Mouse (Mus musculus): ENCODE measurements around the gene Higd1a. TPM values are rescaled to one million over a fixed set of nuclear protein-coding genes. Genes with fewer than 3 reads are reported as not detected.

Gene Higd1a
- 230 and 277 TPM in 2 replicates for polyA plus RNA-seq (2015; fragmentation: Nextera tagmentation; extraction: Ambion mirVana)

- H3K9ac ChIP-seq: peak within 1 kb of the TSS; percentile 95
- ATAC-seq (ENCODE audit: extremely low read depth, insufficient number of reproducible peaks, low FRiP score, low TSS enrichment): no peak
These were observed at the start of gene Higd1a for GRCm38 (mm10) chr9:121858153-121858488. Higd1a (minus strand) TSS chr9:121858362.

GRCm38 (mm10) chr9:121907356-121908070 is 49.4 kb upstream of the Higd1a start:
- Histone ChIP-seq H3K9me3 (no peaks in the 10 kb centered on the region), H3K9ac (no peak overlapping the region), H3K4me1 (peaks cover 4% of the 10 kb centered on the region; the same call in 1 of the 2 replicates), H3K27ac (replicated peaks) (no peak overlapping the region), H3K27me3 (replicated peaks) (no peaks in the 10 kb centered on the region; the same call in 1 of the 2 replicates), H3K36me3 (no peaks in the 10 kb centered on the region), H3K4me2 (no peak overlapping the region), H3K4me3 (no peak overlapping the region)
- ATAC-seq (ENCODE audit: extremely low read depth, insufficient number of reproducible peaks, low FRiP score, low TSS enrichment): no peak
- 72% methylated on average over 10 of the region's 10 CpGs for WGBS

More at GRCm38 (mm10) chr9:121858153-121858488, at the start of gene Higd1a:
- WGBS: 12% methylated on average over 6 of the region's 6 CpGs
- Histone ChIP-seq H3K4me2 (peak within 1 kb of the TSS; percentile 75), H3K4me3 (peak within 1 kb of the TSS; percentile 87), H3K4me1 (peaks cover 23% of the 10 kb centered on the region), H3K36me3 (peaks cover 26% of the 10 kb centered on the region), H3K27me3 (replicated peaks) (no peaks in the 10 kb centered on the region), H3K9me3 (no peaks in the 10 kb centered on the region), H3K27ac (replicated peaks) (peak within 1 kb of the TSS; percentile 98)

- no peak for ATAC-seq (ENCODE audit: extremely low read depth, insufficient number of reproducible peaks, low FRiP score, low TSS enrichment)
- no peak overlapping the region for H3K27ac ChIP-seq (replicated peaks)
- H3K27me3 ChIP-seq (replicated peaks): no peaks in the 10 kb centered on the region
- peaks cover 4% of the 10 kb centered on the region; the same call in 1 of the 2 replicates for H3K4me1 ChIP-seq
- no peak overlapping the region for H3K4me3 ChIP-seq
- 74% methylated on average over 5 of the region's 5 CpGs for WGBS
- no peak overlapping the region for H3K4me2 ChIP-seq
- H3K9me3 ChIP-seq: no peaks in the 10 kb centered on the region
- H3K9ac ChIP-seq: peak overlapping the region; percentile 16; the same call in 1 of the 2 replicates
- no peaks in the 10 kb centered on the region for H3K36me3 ChIP-seq
These were observed 48.3 kb upstream of the Higd1a start for GRCm38 (mm10) chr9:121906456-121906855.

GRCm38 (mm10) chr9:121905556-121906185 is 47.5 kb upstream of the Higd1a start:
- Histone ChIP-seq H3K36me3 (no peaks in the 10 kb centered on the region), H3K27ac (replicated peaks) (no peak overlapping the region), H3K4me1 (peaks cover 4% of the 10 kb centered on the region; the same call in 1 of the 2 replicates), H3K9me3 (no peaks in the 10 kb centered on the region), H3K4me2 (no peak overlapping the region), H3K9ac (no peak overlapping the region), H3K27me3 (replicated peaks) (no peaks in the 10 kb centered on the region), H3K4me3 (no peak overlapping the region)
- 67% methylated on average over 4 of the region's 4 CpGs for WGBS
- no peak for ATAC-seq (ENCODE audit: extremely low read depth, insufficient number of reproducible peaks, low FRiP score, low TSS enrichment)

GRCm38 (mm10) chr9:121904946-121905345 is 46.8 kb upstream of the Higd1a start:
- H3K36me3 ChIP-seq: no peaks in the 10 kb centered on the region
- no peak overlapping the region for H3K4me2 ChIP-seq
- no peak overlapping the region for H3K9ac ChIP-seq
- no peak overlapping the region for H3K4me3 ChIP-seq
- ATAC-seq (ENCODE audit: extremely low read depth, insufficient number of reproducible peaks, low FRiP score, low TSS enrichment): no peak
- H3K27ac ChIP-seq (replicated peaks): no peak overlapping the region
- H3K4me1 ChIP-seq: peaks cover 4% of the 10 kb centered on the region; the same call in 1 of the 2 replicates
- H3K27me3 ChIP-seq (replicated peaks): no peaks in the 10 kb centered on the region
- no peaks in the 10 kb centered on the region for H3K9me3 ChIP-seq
- WGBS: 78% methylated on average over 7 of the region's 7 CpGs

- Histone ChIP-seq H3K36me3 (no peaks in the 10 kb centered on the region), H3K4me3 (no peak overlapping the region), H3K27ac (replicated peaks) (no peak overlapping the region), H3K4me2 (no peak overlapping the region), H3K9me3 (no peaks in the 10 kb centered on the region), H3K27me3 (replicated peaks) (no peaks in the 10 kb centered on the region), H3K4me1 (peaks cover 4% of the 10 kb centered on the region; the same call in 1 of the 2 replicates), H3K9ac (no peak overlapping the region)
- WGBS: 77% methylated on average over 4 of the region's 4 CpGs
- ATAC-seq (ENCODE audit: extremely low read depth, insufficient number of reproducible peaks, low FRiP score, low TSS enrichment): no peak
These were observed 46.2 kb upstream of the Higd1a start for GRCm38 (mm10) chr9:121904319-121904718.

- WGBS: 58% methylated on average over 8 of the region's 8 CpGs
- Histone ChIP-seq H3K27me3 (replicated peaks) (no peaks in the 10 kb centered on the region), H3K9ac (no peak overlapping the region), H3K4me3 (no peak overlapping the region), H3K27ac (replicated peaks) (no peak overlapping the region), H3K36me3 (no peaks in the 10 kb centered on the region), H3K9me3 (no peaks in the 10 kb centered on the region), H3K4me1 (peaks cover 4% of the 10 kb centered on the region; the same call in 1 of the 2 replicates), H3K4me2 (no peak overlapping the region)
- ATAC-seq (ENCODE audit: extremely low read depth, insufficient number of reproducible peaks, low FRiP score, low TSS enrichment): no peak
These were observed 45.5 kb upstream of the Higd1a start for GRCm38 (mm10) chr9:121903476-121904305.

GRCm38 (mm10) chr9:121901710-121902700 is 43.8 kb upstream of the Higd1a start:
- WGBS: 68% methylated on average over 5 of the region's 5 CpGs

GRCm38 (mm10) chr9:121900282-121900855 is 42.2 kb upstream of the Higd1a start:
- Histone ChIP-seq H3K27ac (replicated peaks) (no peak overlapping the region), H3K9ac (no peak overlapping the region), H3K4me1 (peaks cover 12% of the 10 kb centered on the region), H3K4me2 (no peak overlapping the region), H3K4me3 (no peak overlapping the region), H3K36me3 (no peaks in the 10 kb centered on the region), H3K9me3 (no peaks in the 10 kb centered on the region), H3K27me3 (replicated peaks) (no peaks in the 10 kb centered on the region)
- WGBS: 69% methylated on average over 5 of the region's 5 CpGs
- no peak for ATAC-seq (ENCODE audit: extremely low read depth, insufficient number of reproducible peaks, low FRiP score, low TSS enrichment)

More at GRCm38 (mm10) chr9:121901710-121902700, 43.8 kb upstream of the Higd1a start:
- H3K27ac ChIP-seq (replicated peaks): no peak overlapping the region
- no peaks in the 10 kb centered on the region for H3K9me3 ChIP-seq
- ATAC-seq (ENCODE audit: extremely low read depth, insufficient number of reproducible peaks, low FRiP score, low TSS enrichment): no peak
- no peak overlapping the region for H3K4me2 ChIP-seq
- no peak overlapping the region for H3K4me3 ChIP-seq
- no peaks in the 10 kb centered on the region for H3K36me3 ChIP-seq
- no peak overlapping the region for H3K9ac ChIP-seq
- no peaks in the 10 kb centered on the region for H3K27me3 ChIP-seq (replicated peaks)
- peaks cover 7% of the 10 kb centered on the region for H3K4me1 ChIP-seq

GRCm38 (mm10) chr9:121899306-121899705 is 41.1 kb upstream of the Higd1a start:
- no peak for ATAC-seq (ENCODE audit: extremely low read depth, insufficient number of reproducible peaks, low FRiP score, low TSS enrichment)
- H3K9ac ChIP-seq: no peak overlapping the region
- no peaks in the 10 kb centered on the region for H3K36me3 ChIP-seq
- H3K4me1 ChIP-seq: peaks cover 13% of the 10 kb centered on the region
- H3K4me3 ChIP-seq: no peak overlapping the region
- H3K27me3 ChIP-seq (replicated peaks): no peaks in the 10 kb centered on the region
- H3K4me2 ChIP-seq: no peak overlapping the region
- no peak overlapping the region for H3K27ac ChIP-seq (replicated peaks)
- no peaks in the 10 kb centered on the region for H3K9me3 ChIP-seq
- WGBS: 32% methylated on average over 6 of the region's 6 CpGs

Data from heart, embryonic 13.5 days (tissue).